Mouse (Mus musculus): ENCODE results near the gene Ece2.

DNA sequence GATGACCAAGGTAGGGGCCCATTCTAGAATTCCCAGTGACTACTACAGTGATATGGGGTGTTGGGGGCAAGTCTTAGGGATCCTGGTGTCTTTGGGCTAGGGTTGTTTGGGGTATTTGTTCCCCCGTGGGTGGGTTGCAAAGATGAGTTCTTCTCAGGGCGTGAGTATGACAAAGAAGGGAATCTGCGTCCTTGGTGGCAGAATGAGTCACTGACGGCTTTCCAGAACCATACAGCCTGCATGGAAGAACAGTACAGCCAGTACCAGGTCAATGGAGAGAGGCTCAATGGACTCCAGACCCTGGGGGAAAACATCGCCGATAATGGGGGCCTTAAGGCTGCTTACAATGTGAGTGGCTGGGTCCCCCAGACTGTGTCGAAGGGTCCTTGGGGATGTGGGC is 14.3 kb downstream of the Ece2 start:
- no peak for TF ChIP-seq CTCF (IDR thresholded peaks at IDR 0.05; ENCODE audit: low read depth)
- no peak for TF ChIP-seq EP300 (IDR thresholded peaks at IDR 0.05; ENCODE audit: low read depth)
